Mouse (Mus musculus) neural tube, embryonic 13.5 days (tissue): Measurements from ENCODE around the gene Cypt4. TPM values are rescaled to one million over a fixed set of nuclear protein-coding genes. Genes with fewer than 3 reads are reported as not detected.
"Not testable (repeated sequence)": the region's sequence is repeated elsewhere in the genome, so short reads cannot be mapped to it uniquely, and the experiment has no call there.

Source experiments
- ATAC-seq: fragments of 200-750 bp; cut with Nextera tagmentation; 2 replicates; pipeline ENCODE4 v1.8.0; 2017; ENCODE audit warnings: low read depth, mild to moderate bottlenecking, moderate TSS enrichment, moderate library complexity
- H3K27ac ChIP-seq: fragments of 300-500 bp; sonication (generic); replicated peaks from 2 replicates; pipeline ENCODE4 v1.5.1; 2015; ENCODE audit warnings: moderate library complexity, mild to moderate bottlenecking, inconsistent platforms
- H3K27me3 ChIP-seq: fragments of 300-500 bp; sonication (generic); 2 replicates; pipeline ENCODE4 v1.6.1; 2015; ENCODE audit warnings: mild to moderate bottlenecking, inconsistent platforms
- H3K36me3 ChIP-seq: fragments of 300-500 bp; sonication (generic); 2 replicates; pipeline ENCODE4 v1.6.1; 2015; ENCODE audit warnings: mild to moderate bottlenecking, inconsistent platforms
- H3K4me1 ChIP-seq: fragments of 300-500 bp; sonication (generic); replicated peaks from 2 replicates; pipeline ENCODE4 v1.6.1; 2015; ENCODE audit warnings: inconsistent platforms
- H3K4me2 ChIP-seq: fragments of 300-500 bp; sonication (generic); 2 replicates; pipeline ENCODE4 v1.6.1; 2015; ENCODE audit warnings: inconsistent platforms, mild to moderate bottlenecking, moderate library complexity
- H3K4me3 ChIP-seq: fragments of 300-500 bp; sonication (generic); 2 replicates; pipeline ENCODE4 v1.5.1; 2015; ENCODE audit warnings: mild to moderate bottlenecking, inconsistent platforms
- H3K9ac ChIP-seq: fragments of 300-500 bp; sonication (generic); 2 replicates; pipeline ENCODE4 v1.6.1; 2015; ENCODE audit warnings: moderate library complexity, mild to moderate bottlenecking, inconsistent platforms
- H3K9me3 ChIP-seq: fragments of 300-500 bp; sonication (generic); 2 replicates; pipeline ENCODE4 v1.6.1; 2016; ENCODE audit warnings: inconsistent platforms
- WGBS: fragments of 180-500 bp; shearing (Covaris S2); methylation state at CpG from one replicate; pipeline ENCODE4 v1.1.7; 2015; 5-methylcytosine and 5-hydroxymethylcytosine counted together
- polyA plus RNA-seq: library from polyadenylated mRNA; unstranded; fragments of >200 nt; fragmentation: Nextera tagmentation; extraction: Ambion mirVana; gene quantifications from 2 replicates; pipeline ENCODE4 v1.2.1, GENCODE M21; 2015

The Cypt4 gene
- not detected in 2 replicates for polyA plus RNA-seq

GRCm38 (mm10) chr9:24624896-24625295 is at the start of gene Cypt4:
TSS of gene Cypt4 (plus strand) at chr9:24625196.
- Histone ChIP-seq H3K27me3 (no peaks in the 10 kb centered on the region), H3K9ac (no peak within 1 kb of the TSS), H3K4me2 (no peak within 1 kb of the TSS), H3K27ac (no peak within 1 kb of the TSS), H3K36me3 (no peaks in the 10 kb centered on the region), H3K4me1 (no peaks in the 10 kb centered on the region), H3K9me3 (no peaks in the 10 kb centered on the region), H3K4me3 (no peak within 1 kb of the TSS)
- ATAC-seq: no peak
- 92% methylated on average over 5 of the region's 5 CpGs for WGBS

- not testable (repeated sequence) for H3K9me3 ChIP-seq, H3K27ac ChIP-seq, H3K27me3 ChIP-seq, H3K4me2 ChIP-seq, H3K4me3 ChIP-seq, H3K4me1 ChIP-seq, H3K9ac ChIP-seq, ATAC-seq, H3K36me3 ChIP-seq
- WGBS: 87% methylated on average over 2 of the region's 2 CpGs
Measured at GRCm38 (mm10) chr9:24637341-24637740, 12.3 kb downstream of the Cypt4 start.

Other genes with a start within 250 kb of the Cypt4 start
- gene Dpy19l1, start 122.1 kb upstream of the Cypt4 start, polyA plus RNA-seq: 9.3 and 11.1 TPM in 2 replicates
- gene Dpy19l2, start 71.1 kb downstream of the Cypt4 start, polyA plus RNA-seq: 0.08 and 0.13 TPM in 2 replicates
- gene Tbx20, start 149.1 kb downstream of the Cypt4 start, polyA plus RNA-seq: 0.15 and 0.44 TPM in 2 replicates